Mouse (Mus musculus) monocyte, adult 2 months (primary cell): Measurements from ENCODE around the gene Spc25.

ENCODE experiments used
- DNase-seq, 2 experiments: peaks; one replicate each; pipeline ENCODE4 v3.0.0; 2022; ENCODE audit warnings: low spot score in 2 of 2, low read depth in 1 of 2

Spc25 gene

DNA sequence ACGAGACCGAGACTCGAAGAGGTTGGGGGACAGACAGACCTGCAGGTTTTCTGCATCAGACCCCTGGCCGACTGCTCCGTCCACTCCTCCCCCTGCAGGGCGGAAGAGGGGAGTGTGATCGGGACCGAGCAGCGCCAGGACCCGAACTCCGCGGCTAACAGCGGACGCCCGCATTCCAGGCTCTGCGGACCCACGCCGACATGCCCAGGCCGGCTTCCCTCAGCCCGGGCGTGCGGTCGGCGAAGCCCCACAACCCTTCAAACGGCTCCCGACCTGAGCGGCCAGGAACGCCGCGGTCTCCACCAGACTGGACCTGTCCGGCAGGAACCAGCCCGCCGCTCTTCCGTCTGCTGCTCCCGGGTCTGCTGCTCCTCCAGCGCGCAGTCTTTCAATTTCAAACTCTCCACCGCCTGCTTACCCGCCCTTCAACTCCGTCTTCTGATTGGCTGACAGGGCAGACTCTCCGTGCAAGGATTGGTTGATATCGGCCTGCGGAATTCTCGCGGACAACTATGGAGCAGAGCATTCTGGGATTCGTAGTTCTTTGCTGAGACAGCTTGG is at the start of gene Spc25:
Gene Spc25, minus strand, starts transcription at position 404 of the 561 bp plus-strand sequence.
- DNase-seq: peak; percentile 81 to 88

DNA sequence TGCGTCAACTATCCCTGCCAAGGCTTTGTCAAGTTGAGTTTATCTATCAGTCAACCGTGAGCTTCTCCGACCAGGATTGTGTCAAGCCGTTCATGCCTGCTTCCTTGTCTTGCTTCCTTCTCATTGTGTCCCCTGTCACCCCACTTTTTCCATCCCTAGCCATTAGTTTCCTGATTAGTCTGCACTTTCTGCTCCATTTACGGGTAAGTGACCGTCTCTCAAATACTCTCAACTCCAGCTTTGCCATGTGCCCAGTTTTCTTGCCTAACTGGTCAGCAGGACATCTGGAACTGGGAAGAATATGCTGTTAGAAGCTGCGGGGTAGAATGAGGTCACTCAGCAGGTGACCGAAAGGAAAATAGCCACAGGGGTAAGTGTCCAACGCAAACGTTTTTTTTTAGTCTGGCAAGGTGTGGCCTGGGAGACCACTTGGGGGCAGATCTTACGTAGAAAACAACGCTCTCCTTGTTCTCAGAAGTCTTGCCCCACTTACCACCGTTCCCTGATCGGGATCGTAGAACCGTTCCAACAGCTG is 42.3 kb upstream of the Spc25 start:
- DNase-seq: no peak

DNA sequence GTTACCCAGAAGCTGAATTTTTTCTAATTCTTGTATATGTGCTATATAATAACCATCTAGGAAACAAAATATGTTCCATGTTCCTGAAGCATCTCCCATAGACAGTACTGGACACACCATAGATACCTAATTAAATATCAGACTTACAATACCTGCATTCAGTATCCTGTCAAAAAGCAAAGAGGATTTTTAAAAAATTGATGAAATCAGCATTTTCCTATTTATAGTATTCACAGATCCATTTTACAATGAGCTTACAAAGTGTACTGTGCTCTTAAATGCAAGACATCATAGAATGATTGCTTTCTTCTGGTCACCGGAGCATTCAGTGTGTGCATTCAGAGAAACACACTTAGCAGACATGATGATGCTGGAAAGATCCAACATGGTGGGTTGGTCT is 41.1 kb upstream of the Spc25 start:
- DNase-seq: no peak

DNA sequence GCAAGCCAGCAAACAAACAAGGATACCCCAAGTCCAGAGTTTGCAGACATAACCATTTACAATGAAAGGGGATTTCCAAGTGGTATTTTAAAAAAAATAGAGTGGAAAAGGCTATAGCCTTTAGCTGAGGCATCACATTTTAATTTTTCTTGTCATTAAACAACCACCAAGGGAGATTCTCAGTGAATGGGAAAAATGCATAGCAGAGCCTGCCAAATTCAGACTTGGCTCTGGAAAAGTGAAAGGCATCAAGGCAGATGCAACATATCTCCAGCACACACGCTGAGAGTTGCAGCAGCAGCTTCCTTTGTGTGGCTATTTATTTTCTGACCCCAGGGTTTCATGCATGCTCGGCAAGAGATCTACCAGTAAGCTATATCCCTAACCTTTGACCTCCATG is 38.9 kb upstream of the Spc25 start:
- DNase-seq: no peak

DNA sequence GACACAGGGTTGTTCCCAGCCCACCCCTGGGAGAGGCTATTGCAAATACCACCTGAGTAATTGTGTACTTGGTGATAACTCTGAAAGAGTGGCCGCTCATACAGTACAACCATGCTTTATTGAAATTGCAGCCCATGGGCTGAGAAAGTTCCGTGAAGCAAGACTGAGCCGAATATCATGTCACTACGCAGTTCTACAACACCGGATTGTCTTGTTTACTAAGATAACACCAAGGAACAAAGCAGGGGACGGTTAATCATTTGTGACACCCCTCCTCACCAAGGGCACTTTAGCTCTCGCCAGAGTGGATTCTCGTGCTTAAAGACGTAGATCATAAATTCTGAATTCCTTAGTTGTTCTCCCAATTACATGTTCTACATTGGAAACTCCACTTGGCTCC is 33.3 kb upstream of the Spc25 start:
- DNase-seq: no peak

DNA sequence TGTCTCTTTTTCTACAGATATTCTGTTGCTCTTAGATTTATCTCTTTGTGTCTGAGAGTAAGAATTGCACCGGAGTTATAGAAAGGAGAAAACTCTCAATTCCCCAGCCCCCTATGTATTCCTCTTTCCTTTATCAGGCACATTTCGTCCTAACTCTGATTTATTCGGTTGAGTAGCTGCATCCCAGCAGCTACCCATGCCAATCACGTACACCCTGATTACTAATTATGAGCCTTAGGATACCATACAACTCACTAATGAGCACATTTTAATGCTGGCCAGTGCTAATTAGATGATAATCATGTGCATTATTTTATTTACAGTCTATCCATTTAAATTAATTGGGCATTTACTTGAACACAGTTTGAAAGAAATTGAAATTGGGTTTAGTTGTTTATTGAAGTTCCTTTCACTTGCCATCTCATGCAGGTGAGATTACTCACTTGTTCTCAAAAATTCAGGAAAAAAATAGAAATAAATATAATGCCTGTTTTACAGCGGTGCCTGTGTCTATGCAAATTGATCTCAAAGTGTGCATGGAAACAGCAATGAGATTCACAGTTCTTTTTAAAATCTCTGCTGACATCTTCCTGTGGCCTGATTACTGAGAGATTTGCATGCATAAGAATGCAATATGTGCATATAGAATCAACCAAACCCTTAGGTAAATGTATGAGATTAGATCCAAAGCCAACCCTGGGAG is 29.1 kb upstream of the Spc25 start:
- no peak for DNase-seq

DNA sequence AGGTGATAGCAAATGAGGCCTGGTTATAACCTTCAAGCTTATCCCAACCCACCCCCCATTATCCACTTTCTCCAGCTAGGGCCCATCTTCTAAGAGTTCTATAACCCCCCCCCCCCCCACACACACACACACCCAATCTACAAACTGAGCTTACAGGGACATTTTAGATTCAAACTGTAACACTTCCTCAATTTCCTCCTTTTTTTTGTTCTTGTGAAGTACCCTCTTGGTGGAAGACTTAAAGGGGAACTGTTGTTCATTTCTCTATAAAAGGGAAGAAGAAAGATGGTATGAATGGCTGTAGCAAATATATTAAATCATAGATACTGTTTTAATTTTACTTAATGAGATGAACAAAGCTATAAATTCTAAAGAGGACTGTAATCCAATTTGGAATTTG is 26.1 kb upstream of the Spc25 start:
- no peak for DNase-seq

DNA sequence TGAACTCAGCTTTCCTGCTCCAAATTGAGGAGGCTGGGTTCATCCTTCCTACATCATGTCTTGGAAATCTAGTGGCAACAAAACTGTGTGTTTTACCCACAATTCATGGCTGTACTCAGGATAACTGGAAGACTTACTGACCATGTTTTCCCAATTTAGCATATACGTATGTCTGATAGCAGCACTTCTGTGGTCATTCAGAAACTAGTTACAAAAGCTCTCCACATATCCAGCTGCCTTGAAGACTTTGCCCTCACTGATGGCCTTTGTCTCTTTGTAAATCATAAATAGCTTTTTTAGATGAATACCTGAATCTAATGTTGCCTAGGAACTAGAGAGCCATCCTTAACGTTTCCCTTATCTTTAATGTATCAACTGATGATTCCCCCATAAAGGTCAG is 24.1 kb upstream of the Spc25 start:
- DNase-seq: no peak

DNA sequence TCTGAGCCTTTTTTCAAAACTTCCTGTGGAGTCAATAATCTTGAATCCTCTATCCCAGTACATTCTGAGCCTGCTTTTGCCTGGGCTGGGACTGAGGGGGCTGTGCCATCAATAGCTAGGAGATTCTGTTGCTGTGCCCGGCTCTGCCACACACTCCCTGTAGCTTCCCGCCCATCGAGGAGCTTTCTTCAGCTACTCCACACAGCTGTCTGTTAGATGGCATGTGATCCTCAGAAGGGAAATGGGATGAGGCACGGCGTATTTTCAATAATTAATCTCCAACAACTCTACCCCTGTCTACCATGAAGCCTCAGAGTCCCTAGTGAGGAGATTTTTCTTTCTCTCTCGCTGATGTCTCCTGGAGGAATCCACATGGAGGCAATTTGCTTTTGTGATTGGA is 22.6 kb upstream of the Spc25 start:
- no peak for DNase-seq

DNA sequence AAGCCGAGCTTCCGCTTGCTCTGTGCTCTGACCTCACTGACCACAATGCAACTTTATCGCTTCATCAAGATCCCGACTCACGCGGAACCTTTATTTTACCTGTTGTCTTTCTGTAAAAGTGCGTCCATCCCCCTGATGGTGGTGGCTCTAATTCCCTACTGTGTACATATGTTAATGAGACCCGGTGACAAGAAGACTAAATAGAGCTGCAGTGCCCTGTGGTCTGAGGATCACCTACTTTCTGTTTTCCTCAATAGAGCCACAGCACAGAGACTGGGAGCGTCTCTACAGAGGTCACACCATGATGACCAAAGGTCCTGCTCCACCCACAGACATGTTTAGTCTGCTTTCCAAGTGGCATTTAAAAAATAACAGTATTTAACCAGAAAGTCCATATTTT is 20.9 kb upstream of the Spc25 start:
- no peak for DNase-seq

DNA sequence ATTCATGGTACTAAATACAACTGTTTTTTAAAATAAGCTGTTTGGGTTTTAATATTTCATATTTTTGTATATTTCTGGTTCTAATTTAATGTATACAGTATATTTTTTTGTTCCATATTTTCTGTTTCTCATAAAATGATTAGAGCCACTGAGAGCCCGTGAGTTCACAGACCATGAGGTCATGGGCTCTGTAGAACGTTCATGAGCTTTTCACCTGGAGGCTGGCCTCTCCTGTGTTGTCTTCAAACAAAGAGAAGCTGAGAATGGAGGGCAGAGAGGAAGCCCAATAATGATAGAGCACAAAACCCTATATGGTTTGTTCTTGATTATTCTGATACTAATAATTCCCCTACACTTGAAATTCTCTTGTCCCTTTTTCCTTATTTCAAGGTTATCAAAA is 18.7 kb upstream of the Spc25 start:
- no peak for DNase-seq

DNA sequence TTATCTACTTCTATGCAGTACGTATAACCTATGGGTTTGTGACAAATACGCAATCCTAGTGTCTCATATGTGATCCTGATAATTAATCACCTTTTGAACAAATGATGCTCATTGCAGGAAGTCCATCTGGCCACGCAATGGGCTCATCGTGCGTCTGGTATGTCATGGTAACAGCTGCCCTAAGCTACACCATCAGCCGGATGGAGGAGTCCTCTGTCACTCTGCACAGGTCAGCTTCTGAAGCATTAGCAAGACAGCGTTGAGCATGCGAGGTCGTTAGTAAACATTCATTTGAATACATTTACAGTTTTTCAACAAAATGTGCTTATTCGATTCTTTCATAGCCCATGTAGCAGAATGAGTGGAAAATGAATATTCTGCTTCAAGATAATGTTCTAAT is 16.8 kb upstream of the Spc25 start:
- DNase-seq: no peak

DNA sequence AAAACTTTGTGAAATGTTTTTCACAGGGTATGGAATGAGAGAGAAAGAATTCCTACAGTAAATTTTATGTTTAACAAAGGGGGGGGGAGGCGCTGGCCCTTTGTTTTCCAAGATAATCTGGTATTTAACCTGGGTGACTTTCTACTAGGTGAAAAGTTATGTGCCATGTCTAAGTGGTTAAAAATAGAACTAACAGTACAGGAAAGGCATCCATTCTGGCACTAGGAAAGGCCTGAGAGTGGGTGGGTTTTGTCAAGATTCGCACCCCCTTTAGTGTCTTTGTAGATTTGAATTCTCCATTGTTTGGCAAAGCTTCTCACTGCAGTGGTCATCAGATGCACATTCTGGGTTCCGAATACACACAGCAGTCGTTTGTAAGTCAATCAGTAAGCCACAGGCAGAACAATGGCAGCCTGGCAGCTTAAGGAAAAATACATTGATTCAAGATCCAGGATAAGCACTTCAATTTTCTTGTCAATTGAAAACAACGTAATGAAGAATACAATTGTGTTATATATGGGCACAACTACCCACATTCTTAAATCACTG is 15.9 kb upstream of the Spc25 start:
- DNase-seq: no peak

DNA sequence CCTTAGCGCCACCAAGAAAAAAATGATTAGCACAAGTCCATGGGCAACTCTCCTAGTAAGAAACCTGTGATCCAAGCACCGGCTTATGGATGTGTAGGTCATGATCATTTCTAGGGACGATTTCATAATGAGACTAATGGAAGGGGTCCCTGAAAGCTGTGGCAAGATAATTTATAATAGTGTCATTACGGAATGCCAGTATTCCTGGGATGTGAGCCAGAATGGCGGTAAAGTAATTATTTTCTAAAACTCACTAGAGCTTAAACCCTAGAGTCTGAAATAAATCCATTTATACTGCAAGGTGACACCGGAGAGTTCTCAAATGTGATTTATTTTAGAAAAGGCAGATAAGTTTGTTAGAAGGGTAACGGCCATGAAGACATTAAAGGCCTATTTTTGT is 9.2 kb upstream of the Spc25 start:
- DNase-seq: no peak

DNA sequence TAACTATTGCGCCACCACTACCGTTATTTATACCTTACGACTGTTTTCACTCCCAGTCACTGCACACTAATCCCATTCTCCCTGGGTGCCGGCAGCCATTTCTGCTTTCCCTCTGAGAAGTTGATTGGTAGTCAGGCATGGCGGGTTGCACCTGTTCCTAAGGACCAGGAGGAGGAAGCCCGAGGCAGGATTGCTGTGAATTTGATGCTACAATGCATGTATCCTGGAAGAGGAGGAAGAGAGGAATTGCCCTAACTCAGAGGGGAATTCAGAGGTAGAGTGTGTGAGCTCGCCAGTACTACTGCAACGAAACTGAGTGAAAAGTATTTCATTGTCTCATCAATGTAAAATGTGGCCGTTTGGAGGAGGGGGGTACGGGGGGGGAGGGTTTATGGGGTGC is 6.7 kb upstream of the Spc25 start:
- DNase-seq: no peak

DNA sequence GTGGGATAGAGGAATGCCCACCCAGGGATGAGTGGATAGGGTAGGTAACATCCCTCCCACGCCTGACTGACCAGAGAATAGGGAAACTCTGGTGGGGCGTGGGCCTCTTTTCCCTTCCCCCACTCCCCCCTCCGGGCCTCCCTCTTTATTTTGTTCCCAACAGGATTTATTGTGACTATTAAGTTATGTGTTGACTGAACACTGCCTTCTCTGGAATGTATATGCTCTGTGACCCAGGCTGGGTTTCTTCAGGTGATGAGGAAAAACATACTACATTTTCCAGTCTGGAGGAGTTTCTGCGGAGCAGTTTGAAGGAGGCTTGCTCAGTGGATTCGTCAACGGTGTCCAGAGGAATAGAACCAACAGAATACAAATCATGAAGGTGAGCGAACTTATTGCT is 4.8 kb upstream of the Spc25 start, which contains the start of gene G6pc2:
Gene G6pc2, plus strand, starts transcription at position 301 of the 400 bp plus-strand sequence.
- DNase-seq: no peak

DNA sequence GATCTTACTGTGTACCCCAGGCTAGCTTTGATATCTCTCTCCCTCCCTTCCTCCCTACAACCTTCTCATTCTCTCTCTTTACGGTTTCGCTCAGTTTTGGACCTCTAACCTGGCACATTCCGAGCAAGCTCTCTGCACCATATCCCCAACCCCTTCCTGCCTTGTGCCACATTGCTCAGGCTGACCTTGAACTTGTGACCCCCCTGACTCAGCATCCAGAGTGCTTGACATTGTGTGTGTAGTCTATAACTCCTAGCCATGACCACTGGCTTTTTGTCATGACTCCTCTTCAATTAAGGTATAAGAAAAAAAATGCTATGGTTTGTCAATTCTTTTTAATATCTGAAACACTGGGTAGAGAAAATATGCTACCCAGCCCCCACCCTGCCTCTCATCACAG is 3.7 kb upstream of the Spc25 start:
- DNase-seq: no peak

DNA sequence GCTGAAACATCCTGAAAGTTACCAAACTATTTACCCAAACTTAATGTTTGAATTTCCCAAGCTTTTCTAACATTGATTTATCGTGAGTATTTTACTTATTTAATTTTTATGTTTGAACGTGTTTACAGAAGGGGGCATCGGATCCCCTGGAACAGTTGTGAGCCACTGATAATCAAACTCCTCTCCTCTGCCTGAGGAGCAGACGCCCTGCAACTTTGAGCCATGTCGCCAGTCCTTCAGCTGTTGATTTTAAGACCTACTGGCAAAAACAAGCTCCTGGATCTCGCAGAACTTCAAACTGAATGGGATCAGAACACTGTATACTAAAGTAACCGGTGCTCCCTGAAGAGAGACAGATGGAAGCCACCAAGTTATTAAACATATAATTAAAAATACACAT is 529 bp upstream of the Spc25 start:
- DNase-seq: no peak

DNA sequence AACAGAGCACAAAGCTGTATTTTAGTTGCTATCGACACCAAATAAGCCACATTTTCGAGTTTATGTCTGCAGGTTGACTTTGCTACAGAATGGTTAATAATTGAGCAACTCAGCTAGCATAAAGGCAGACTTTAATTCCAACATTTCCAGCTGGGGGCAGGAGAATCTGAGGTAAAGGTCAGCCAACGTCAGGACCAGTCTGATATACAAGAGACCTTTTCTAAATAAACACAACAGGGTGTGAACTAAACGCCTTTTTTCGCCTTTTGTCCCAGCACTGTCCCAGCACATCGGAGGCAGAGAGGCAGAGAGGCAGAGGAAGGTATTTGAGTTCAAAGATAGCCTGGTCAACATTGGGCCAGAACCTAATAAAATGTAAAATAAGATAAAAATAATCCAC is 809 bp downstream of the Spc25 start:
- no peak for DNase-seq

DNA sequence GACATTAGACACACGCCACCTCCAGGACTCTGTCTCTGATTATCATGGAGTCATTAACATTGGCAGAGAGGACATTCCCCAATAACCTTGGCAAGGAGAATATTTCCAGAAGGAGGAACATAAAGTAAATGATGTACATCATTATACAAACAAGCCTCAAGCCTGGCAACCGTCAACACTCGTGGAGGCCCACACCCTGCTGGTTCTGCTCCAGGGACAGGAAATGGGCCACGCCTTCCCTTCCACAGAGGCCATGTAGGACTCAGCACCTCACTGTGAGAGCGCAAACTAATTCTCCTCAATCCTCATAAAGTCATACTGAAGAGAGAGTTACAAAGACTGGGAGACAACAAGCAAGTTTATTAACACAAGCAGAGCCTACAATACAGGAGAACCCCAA is 12.4 kb downstream of the Spc25 start:
- no peak for DNase-seq

DNA sequence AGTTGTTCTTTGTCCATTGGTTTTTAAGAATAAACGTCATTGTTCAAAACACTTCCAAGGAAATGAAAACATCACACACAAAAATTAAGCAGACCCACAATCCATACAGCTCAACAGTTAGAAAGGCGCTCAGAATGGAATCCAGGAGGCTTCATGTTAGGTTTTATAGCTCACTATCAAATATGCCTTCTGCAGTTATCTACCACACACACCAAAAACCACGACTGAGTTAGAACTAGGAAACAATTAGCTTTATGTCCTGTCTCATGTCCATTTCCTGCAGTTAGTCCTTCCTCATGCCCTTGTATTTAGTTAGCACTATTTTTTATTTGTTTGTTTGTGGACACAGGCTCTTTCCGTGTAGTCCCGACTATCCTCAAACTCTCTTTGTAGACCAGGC is 14.9 kb downstream of the Spc25 start:
- no peak for DNase-seq

DNA sequence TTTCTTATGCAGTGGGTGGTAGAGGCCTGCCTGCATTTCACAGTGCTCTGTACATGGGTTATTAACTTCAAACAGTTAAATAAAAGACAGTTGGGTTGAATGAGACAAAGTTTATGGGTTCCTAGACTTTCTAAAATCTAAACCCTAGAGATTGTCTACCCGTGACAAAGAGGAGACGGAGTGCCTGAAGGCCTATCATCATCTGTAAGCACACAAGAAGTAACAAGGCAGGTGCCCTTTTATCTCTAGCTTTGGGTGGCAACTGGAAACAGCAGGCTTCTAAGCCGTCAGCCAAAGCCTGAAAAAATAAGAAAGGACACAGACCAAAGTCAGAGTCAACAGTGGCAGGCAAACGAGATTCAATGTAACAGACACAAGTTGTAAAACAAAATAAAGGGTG is 16.8 kb downstream of the Spc25 start:
- no peak for DNase-seq

DNA sequence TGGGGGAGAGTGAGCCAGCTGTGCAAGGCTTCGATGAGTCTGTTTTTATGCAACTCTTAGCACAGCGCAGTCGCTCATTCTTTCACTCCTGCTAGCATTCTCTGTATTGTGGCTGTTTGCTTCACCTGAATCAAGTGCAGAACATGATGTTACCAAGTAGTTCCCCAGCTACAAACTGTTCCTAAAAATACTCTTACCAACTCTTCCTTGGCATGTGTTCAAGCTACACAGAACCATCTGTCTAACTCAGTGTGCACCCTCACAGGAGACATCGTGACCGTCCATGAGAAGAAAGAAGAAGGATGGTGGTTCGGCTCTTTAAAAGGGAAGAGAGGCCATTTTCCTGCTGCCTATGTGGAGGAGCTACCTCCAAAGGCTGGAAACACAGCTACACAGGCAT is 17.3 kb downstream of the Spc25 start:
- no peak for DNase-seq
